Mouse (Mus musculus) liver, embryonic 14.5 days (tissue): ENCODE data around the gene Hoxb8. TPM values are rescaled to one million over a fixed set of nuclear protein-coding genes. Genes with fewer than 3 reads are reported as not detected.

ENCODE experiments used
- ATAC-seq: fragments of 200-750 bp; cut with Nextera tagmentation; 2 replicates; pipeline ENCODE4 v1.8.0; 2017; ENCODE audit warnings: moderate number of reproducible peaks, mild to moderate bottlenecking, moderate library complexity; ENCODE audit not compliant: insufficient read depth
- DNase-seq, 3 experiments: peaks; one replicate each; pipeline ENCODE4 v3.0.0-alpha.2; 2012 to 2013; ENCODE audit warnings: low read depth in 3 of 3, low spot score in 3 of 3
- H3K27ac ChIP-seq: fragments of 300-500 bp; sonication (generic); 2 replicates; pipeline ENCODE4 v1.5.1; 2014; ENCODE audit warnings: moderate library complexity, mild to moderate bottlenecking, control low read depth, inconsistent platforms
- H3K27me3 ChIP-seq: fragments of 300-500 bp; sonication (generic); 2 replicates; pipeline ENCODE4 v1.6.1; 2014; ENCODE audit warnings: mild to moderate bottlenecking, low read length, moderate library complexity; ENCODE audit not compliant: control insufficient read depth, insufficient read depth
- H3K36me3 ChIP-seq: fragments of 300-500 bp; sonication (generic); replicated peaks from 2 replicates; pipeline ENCODE4 v1.6.1; 2014; ENCODE audit warnings: low read depth; ENCODE audit not compliant: control insufficient read depth, insufficient read depth
- H3K4me1 ChIP-seq, 2 experiments: fragments of 200-500 bp in 1 of 2; fragments of 300-500 bp in 1 of 2; sonication (generic) in 1 of 2; replicated peaks; 2 replicates each; pipeline ENCODE4 v1.6.1; 2012 to 2014; ENCODE audit warnings: antibody characterized with exemption in 1 of 2, inconsistent platforms in 1 of 2, low read length in 1 of 2; ENCODE audit not compliant: control insufficient read depth in 2 of 2, insufficient read depth in 2 of 2
- H3K4me2 ChIP-seq: fragments of 300-500 bp; sonication (generic); 2 replicates; pipeline ENCODE4 v1.6.1; 2014; ENCODE audit warnings: low read depth, mild to moderate bottlenecking, control low read depth, moderate library complexity
- H3K4me3 ChIP-seq, 2 experiments: fragments of 200-500 bp in 1 of 2; fragments of 300-500 bp in 1 of 2; sonication (generic) in 1 of 2; 2 replicates each; pipeline ENCODE4 v1.5.1; 2012 to 2014; ENCODE audit warnings: low read depth in 2 of 2, low read length in 2 of 2, mild to moderate bottlenecking in 2 of 2, control low read depth in 1 of 2, inconsistent platforms in 1 of 2, moderate library complexity in 1 of 2; ENCODE audit not compliant: insufficient read depth in 1 of 2
- H3K9ac ChIP-seq: fragments of 300-500 bp; sonication (generic); replicated peaks from 2 replicates; pipeline ENCODE4 v1.6.1; 2014; ENCODE audit warnings: mild to moderate bottlenecking, control low read depth, moderate library complexity
- H3K9me3 ChIP-seq: fragments of 300-500 bp; sonication (generic); 2 replicates; pipeline ENCODE4 v1.6.1; 2016; ENCODE audit warnings: low read length, mixed read lengths; ENCODE audit not compliant: control insufficient read depth
- CTCF ChIP-seq: IDR thresholded peaks from 2 replicates; pipeline ENCODE4 v1.5.1; 2016; ENCODE audit warnings: antibody characterized with exemption, low read depth, control low read depth
- EP300 ChIP-seq: IDR thresholded peaks from 2 replicates; pipeline ENCODE4 v1.6.1; 2016; ENCODE audit warnings: antibody characterized with exemption, low read depth
- WGBS: fragments of 180-500 bp; shearing (Covaris S2); extraction: QIAGEN DNeasy Blood & Tissue Kit; methylation state at CpG from one replicate; pipeline ENCODE4 v1.1.7; 2014; ENCODE audit not compliant: insufficient replicate concordance; 5-methylcytosine and 5-hydroxymethylcytosine counted together
- polyA plus RNA-seq, 2 experiments: library from polyadenylated mRNA; depleted of rRNA in 1 of 2; stranded (reverse) in 1 of 2; unstranded in 1 of 2; fragments of >200 nt; fragmentation: Nextera tagmentation in 1 of 2; extraction: Ambion mirVana in 1 of 2; gene quantifications; 2 replicates each; pipeline versions ENCODE4 v1.2.1 to v1.2.3; 2012 to 2014

Hoxb8 gene
- polyA plus RNA-seq, 2 experiments: 0.03 TPM; not detected in 1

DNA sequence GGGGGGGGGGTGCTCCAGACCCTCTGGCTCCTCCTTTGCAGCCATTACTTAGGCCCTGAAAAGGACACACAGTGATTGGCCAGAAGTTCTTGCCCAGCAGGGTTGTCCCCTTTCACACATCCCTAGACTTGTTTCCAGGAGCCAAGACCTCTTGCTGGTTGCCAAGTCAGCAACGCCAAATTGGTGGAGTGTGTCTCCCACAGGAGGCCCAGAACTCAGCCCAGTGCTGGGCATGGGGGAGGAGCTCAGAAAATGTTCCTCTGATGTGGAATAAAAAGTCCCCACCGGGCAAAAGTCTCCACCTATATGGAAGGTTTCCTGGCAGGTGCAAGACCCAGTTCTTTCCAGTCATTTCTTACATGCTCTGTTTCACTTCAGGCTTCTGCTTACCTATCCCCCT lies 22.7 kb upstream of the Hoxb8 start:
- H3K27me3 ChIP-seq: peaks cover 94% of the 10 kb centered on the region
- WGBS: 21% methylated on average over 2 of the region's 2 CpGs

GRCm38 (mm10) chr11:96259511-96259910 lies 22.2 kb upstream of the Hoxb8 start:
- H3K4me3 ChIP-seq: no peak overlapping the region
- DNase-seq (no peak), ATAC-seq (no peak)
- 0% methylated on average over 1 of the region's 1 CpGs for WGBS
- H3K9ac ChIP-seq: no peak overlapping the region
- peaks cover 94% of the 10 kb centered on the region for H3K27me3 ChIP-seq
- no peak overlapping the region for H3K4me2 ChIP-seq
- H3K36me3 ChIP-seq: no peaks in the 10 kb centered on the region
- no peaks in the 10 kb centered on the region for H3K9me3 ChIP-seq
- TF ChIP-seq EP300: no peak
- no peak for TF ChIP-seq CTCF
- H3K27ac ChIP-seq: no peak overlapping the region
- no peaks in the 10 kb centered on the region for H3K4me1 ChIP-seq

More for the DNA sequence above, 22.7 kb upstream of the Hoxb8 start:
- ATAC-seq (no peak), DNase-seq (no peak)
- Histone ChIP-seq H3K27ac (no peak overlapping the region), H3K9me3 (no peaks in the 10 kb centered on the region), H3K4me3 (no peak overlapping the region), H3K4me1 (no peaks in the 10 kb centered on the region), H3K36me3 (no peaks in the 10 kb centered on the region), H3K4me2 (no peak overlapping the region), H3K9ac (no peak overlapping the region)
- no peak for TF ChIP-seq CTCF
- no peak for TF ChIP-seq EP300

- H3K4me3 ChIP-seq: no peak overlapping the region
- WGBS: 4% methylated on average over 23 of the region's 23 CpGs
- no peak overlapping the region for H3K9ac ChIP-seq
- ATAC-seq (no peak), DNase-seq (no peak)
- H3K4me2 ChIP-seq: no peak overlapping the region
- no peak overlapping the region for H3K27ac ChIP-seq
- H3K9me3 ChIP-seq: no peaks in the 10 kb centered on the region
- no peaks in the 10 kb centered on the region for H3K4me1 ChIP-seq
- TF ChIP-seq EP300: no peak
- TF ChIP-seq CTCF: no peak
- H3K36me3 ChIP-seq: no peaks in the 10 kb centered on the region
- peaks cover 92% of the 10 kb centered on the region for H3K27me3 ChIP-seq
Measured at GRCm38 (mm10) chr11:96260310-96260970, 21.3 kb upstream of the Hoxb8 start.

DNA sequence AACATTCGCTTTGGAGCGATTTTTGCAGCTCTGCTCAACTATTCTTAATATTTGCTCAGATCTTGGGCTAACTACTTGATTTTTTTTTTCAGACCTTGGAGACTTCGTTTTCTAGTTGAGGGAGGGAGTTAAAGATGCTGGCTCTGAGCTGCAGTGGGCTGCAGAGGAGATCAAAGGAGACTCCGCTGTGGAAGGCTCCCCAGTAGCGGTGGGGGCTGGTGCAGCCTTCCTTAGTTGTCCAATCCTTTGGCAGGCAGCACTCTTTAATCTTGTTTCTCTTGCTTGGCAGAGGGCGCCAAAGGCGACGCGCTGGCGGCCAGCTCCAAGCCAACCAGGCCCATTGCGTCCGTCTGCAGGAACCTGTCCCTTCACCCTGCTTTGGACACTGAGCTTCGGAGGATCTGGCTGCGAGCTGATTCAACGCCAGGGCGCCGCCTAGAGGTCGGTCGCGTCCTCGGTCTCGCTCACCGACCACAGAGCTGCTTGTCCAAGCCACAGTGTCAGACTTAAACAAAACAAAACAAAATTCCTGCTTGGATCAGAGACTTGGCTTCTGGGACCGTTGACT lies 20.3 kb upstream of the Hoxb8 start:
- WGBS: 5% methylated on average over 24 of the region's 24 CpGs
- TF ChIP-seq CTCF (peak; percentile 81), EP300 (no peak)
- peak in 1 of 3 experiments; percentile 3 for DNase-seq

GRCm38 (mm10) chr11:96262262-96262830 lies 19.4 kb upstream of the Hoxb8 start:
- no peak overlapping the region for H3K4me2 ChIP-seq
- H3K27ac ChIP-seq: no peak overlapping the region
- H3K4me3 ChIP-seq: no peak overlapping the region
- 20% methylated on average over 6 of the region's 6 CpGs for WGBS
- no peak for ATAC-seq
- no peaks in the 10 kb centered on the region for H3K4me1 ChIP-seq
- no peak for TF ChIP-seq EP300
- no peak for TF ChIP-seq CTCF
- H3K36me3 ChIP-seq: no peaks in the 10 kb centered on the region
- peaks cover 93% of the 10 kb centered on the region for H3K27me3 ChIP-seq
- H3K9ac ChIP-seq: no peak overlapping the region
- no peaks in the 10 kb centered on the region for H3K9me3 ChIP-seq
- no peak for DNase-seq

More for the DNA sequence above, 20.3 kb upstream of the Hoxb8 start:
- Histone ChIP-seq H3K4me1 (no peaks in the 10 kb centered on the region), H3K4me3 (no peak overlapping the region), H3K9me3 (no peaks in the 10 kb centered on the region), H3K27me3 (peaks cover 91% of the 10 kb centered on the region), H3K27ac (no peak overlapping the region), H3K9ac (no peak overlapping the region), H3K36me3 (no peaks in the 10 kb centered on the region), H3K4me2 (no peak overlapping the region)
- no peak for ATAC-seq
